In genomic region chr5:64989940-64990339, GRCm38 (mm10) we compare ENCODE assay signal across 25 mouse cellular contexts. TPM values are rescaled to one million over a fixed set of nuclear protein-coding genes. Genes with fewer than 3 reads are reported as not detected.
A peak's percentile ranks its signal among the peaks of the same experiment; 100 is the strongest.
DNase-seq lines count a peak whose midpoint lies in the region; ATAC-seq lines count a peak whose summit lies in the region.
"Had no signal": no experiment of that assay in that cellular context is flagged by ENCODE, and none has a peak within 500 bp of the region (broad histone marks: within the 10 kb centered on the region; RNA-seq: fewer than 3 reads in every experiment).

No protein-coding gene starts in this region.

- no peak overlapping the region for H3K4me2 ChIP-seq in forebrain, embryonic 16.5 days (ENCODE audit: low read length)
- no peak overlapping the region for H3K4me2 ChIP-seq in hindbrain, embryonic 16.5 days (ENCODE audit: low read length)
- H3K4me2 ChIP-seq: embryonic facial prominence, embryonic 15.5 days; forebrain, embryonic 15.5 days; lung, embryonic 15.5 days; neural tube, embryonic 15.5 days had no signal

- H3K36me3 ChIP-seq in forebrain, embryonic 16.5 days (ENCODE audit: control insufficient read depth, insufficient read depth), result no peaks in the 10 kb centered on the region
- H3K36me3 ChIP-seq in hindbrain, embryonic 16.5 days (ENCODE audit: control insufficient read depth, insufficient read depth, low read length), result no peaks in the 10 kb centered on the region
- H3K36me3 ChIP-seq: forebrain, embryonic 15.5 days; hindbrain, embryonic 10.5 days; midbrain, embryonic 10.5 days; neural tube, embryonic 15.5 days had no signal

- H3K27me3 ChIP-seq in forebrain, embryonic 16.5 days (replicated peaks; ENCODE audit: control insufficient read depth, insufficient read depth, low read length), result no peaks in the 10 kb centered on the region
- no peaks in the 10 kb centered on the region for H3K27me3 ChIP-seq in hindbrain, embryonic 16.5 days (replicated peaks; ENCODE audit: control insufficient read depth, insufficient read depth, low read length)
- H3K27me3 ChIP-seq: embryonic facial prominence, embryonic 15.5 days; forebrain, embryonic 15.5 days; lung, embryonic 15.5 days; neural tube, embryonic 15.5 days had no signal

- H3K27ac ChIP-seq in forebrain, embryonic 16.5 days (ENCODE audit: low read length), result no peak overlapping the region
- H3K27ac ChIP-seq in hindbrain, embryonic 16.5 days (ENCODE audit: low read depth, low read length), result no peak overlapping the region
- H3K27ac ChIP-seq: embryonic facial prominence, embryonic 15.5 days; forebrain, embryonic 15.5 days; hindbrain, embryonic 10.5 days; hindbrain, postnatal 0 days; liver, embryonic 14.5 days; lung, embryonic 15.5 days; midbrain, embryonic 10.5 days; neural tube, embryonic 15.5 days had no signal

- no peak overlapping the region for H3K4me3 ChIP-seq in forebrain, embryonic 16.5 days (replicated peaks; ENCODE audit: low read length)
- H3K4me3 ChIP-seq in hindbrain, embryonic 16.5 days (ENCODE audit: low read length), result no peak overlapping the region
- H3K4me3 ChIP-seq: embryonic facial prominence, embryonic 15.5 days; forebrain, embryonic 15.5 days; hindbrain, embryonic 10.5 days; lung, embryonic 15.5 days; midbrain, embryonic 10.5 days; neural tube, embryonic 15.5 days had no signal

- peak; percentile 66 for DNase-seq in heart, adult 11 months
- no peak for DNase-seq in heart, adult 18-20 months
- peak; percentile 59 for DNase-seq in CD4-positive helper T cell, adult 2 months (ENCODE audit: low read depth, low spot score)
- no peak for DNase-seq in right cerebral cortex, adult 2 months (ENCODE audit: low spot score in 2 of 2)
- DNase-seq: adrenal gland, postnatal 10 days; cerebellum, adult 8-10 months; gastrocnemius, postnatal 25 days; kidney, adult 11 months; layer of hippocampus, adult 9-11 months; lung, postnatal 36 days; thymus, postnatal 14 days had no signal

- H3K9me3 ChIP-seq in forebrain, embryonic 16.5 days (ENCODE audit: control insufficient read depth, low read length), result no peaks in the 10 kb centered on the region
- H3K9me3 ChIP-seq in hindbrain, embryonic 16.5 days (ENCODE audit: control insufficient read depth, low read length), result no peaks in the 10 kb centered on the region
- H3K9me3 ChIP-seq: embryonic facial prominence, embryonic 15.5 days; forebrain, embryonic 15.5 days; hindbrain, embryonic 10.5 days; lung, embryonic 15.5 days; midbrain, embryonic 10.5 days; neural tube, embryonic 15.5 days had no signal

- ATAC-seq in common myeloid progenitor, adult 5-6 weeks (replicated peaks; ENCODE audit: low read depth, poor library complexity, severe bottlenecking), result peak; percentile 91
- peak; percentile 76 for ATAC-seq in megakaryocyte progenitor cell, adult 5-6 weeks (replicated peaks; ENCODE audit: poor library complexity)
- no peak for ATAC-seq in forebrain, embryonic 16.5 days
- ATAC-seq in hindbrain, embryonic 16.5 days, result no peak
- ATAC-seq: forebrain, embryonic 15.5 days; hindbrain, postnatal 0 days; midbrain, embryonic 16.5 days had no signal

- H3K9ac ChIP-seq in forebrain, embryonic 16.5 days (replicated peaks; ENCODE audit: low read depth, low read length), result no peak overlapping the region
- no peak overlapping the region for H3K9ac ChIP-seq in hindbrain, embryonic 16.5 days (ENCODE audit: low read depth, low read length)
- H3K9ac ChIP-seq: embryonic facial prominence, embryonic 15.5 days; forebrain, embryonic 15.5 days; liver, embryonic 14.5 days; lung, embryonic 15.5 days; neural tube, embryonic 15.5 days had no signal

- peaks cover 4% of the 10 kb centered on the region for H3K4me1 ChIP-seq in forebrain, embryonic 16.5 days (replicated peaks; ENCODE audit: control insufficient read depth, insufficient read depth, low read length)
- no peaks in the 10 kb centered on the region; the same call in 1 of the 2 replicates for H3K4me1 ChIP-seq in hindbrain, embryonic 16.5 days (ENCODE audit: control insufficient read depth, insufficient read depth, low read depth, low read length)
- H3K4me1 ChIP-seq: embryonic facial prominence, embryonic 15.5 days; forebrain, embryonic 15.5 days; hindbrain, embryonic 10.5 days; lung, embryonic 15.5 days; midbrain, embryonic 10.5 days had no signal

- WGBS in forebrain, embryonic 16.5 days, result 92% methylated on average over 1 of the region's 1 CpGs
- 100% methylated on average over 1 of the region's 1 CpGs for WGBS in hindbrain, embryonic 16.5 days

RNA-seq across cellular contexts. Expression of gene Fam114a1, which starts 20.1 kb away (rescaled TPM):
- 10 to 100 TPM; 12.3 to 15.6 TPM for total RNA-seq in heart, adult 18-20 months (2021)
- total RNA-seq in common myeloid progenitor, adult 5-6 weeks (2017), result 4.4 and 5.9 TPM in 2 replicates
- 5.6 and 7.1 TPM in 2 replicates for total RNA-seq in megakaryocyte progenitor cell, adult 5-6 weeks (2015)
- 5.2 and 7.4 TPM in 2 replicates for total RNA-seq in megakaryocyte progenitor cell, adult 5-6 weeks (2017)
- 6.7 and 8.5 TPM in 2 replicates for polyA plus RNA-seq in forebrain, embryonic 16.5 days (2015; fragmentation: Nextera tagmentation; extraction: Ambion mirVana)
- 9.6 and 11.5 TPM in 2 replicates for polyA plus RNA-seq in hindbrain, embryonic 16.5 days (2015; fragmentation: Nextera tagmentation; extraction: Ambion mirVana)
- total RNA-seq: MEL had no signal

RNA-seq across cellular contexts. Expression of gene Tlr6, which starts 30.0 kb away (rescaled TPM):
- under 1 TPM; 0.51 to 0.60 TPM for total RNA-seq in heart, adult 18-20 months (2021)
- total RNA-seq in common myeloid progenitor, adult 5-6 weeks (2017), result 1.2 and 1.8 TPM in 2 replicates
- 4.5 and 4.8 TPM in 2 replicates for total RNA-seq in megakaryocyte progenitor cell, adult 5-6 weeks (2015)
- total RNA-seq in megakaryocyte progenitor cell, adult 5-6 weeks (2017), result 3.0 and 3.7 TPM in 2 replicates
- polyA plus RNA-seq in forebrain, embryonic 16.5 days (2015; fragmentation: Nextera tagmentation; extraction: Ambion mirVana), result 0.22 and 0.41 TPM in 2 replicates
- 0.25 and 0.31 TPM in 2 replicates for polyA plus RNA-seq in hindbrain, embryonic 16.5 days (2015; fragmentation: Nextera tagmentation; extraction: Ambion mirVana)

RNA-seq across cellular contexts. Expression of gene Tlr1, which starts 56.6 kb away (rescaled TPM):
- 1 to 10 TPM in 1 of 2 experiments, under 1 TPM in 1; 0.37 to 1.4 TPM for total RNA-seq in heart, adult 18-20 months (2021)
- total RNA-seq in common myeloid progenitor, adult 5-6 weeks (2017), result 0.15 TPM in 1 of 2 replicates, not detected in the other
- total RNA-seq in megakaryocyte progenitor cell, adult 5-6 weeks (2015), result 7.3 and 7.5 TPM in 2 replicates
- 2.6 and 3.8 TPM in 2 replicates for total RNA-seq in megakaryocyte progenitor cell, adult 5-6 weeks (2017)
- 0.22 and 0.47 TPM in 2 replicates for polyA plus RNA-seq in forebrain, embryonic 16.5 days (2015; fragmentation: Nextera tagmentation; extraction: Ambion mirVana)
- polyA plus RNA-seq in hindbrain, embryonic 16.5 days (2015; fragmentation: Nextera tagmentation; extraction: Ambion mirVana), result 0.29 and 0.46 TPM in 2 replicates
- total RNA-seq: MEL had no signal

Comparison
In these comparisons a context has a peak if more than half of its experiments do, and no peak if none do; other contexts are left out.
1. DNase-seq: peak in heart, adult 11 months (single experiment) and CD4-positive helper T cell, adult 2 months (single experiment); none in heart, adult 18-20 months (0 of 2) and right cerebral cortex, adult 2 months (0 of 2).
2. ATAC-seq: peak in common myeloid progenitor, adult 5-6 weeks (single experiment) and megakaryocyte progenitor cell, adult 5-6 weeks (single experiment); none in forebrain, embryonic 16.5 days (single experiment) and hindbrain, embryonic 16.5 days (single experiment).